Mouse (Mus musculus): Measurements from ENCODE around the gene Fv1.

Fv1 gene

GRCm38 (mm10) chr4:147884138-147884537 lies 15.4 kb downstream of the Fv1 start:
- DNase-seq (ENCODE audit: low read depth, low spot score), result no peak

- no peak for DNase-seq (ENCODE audit: low read depth, low spot score)
These were observed 17.4 kb downstream of the Fv1 start for GRCm38 (mm10) chr4:147886158-147886557.

- no peak for DNase-seq (ENCODE audit: low read depth, low spot score)
These were observed 18.5 kb downstream of the Fv1 start for GRCm38 (mm10) chr4:147887277-147887676.

GRCm38 (mm10) chr4:147888237-147888636 lies 19.5 kb downstream of the Fv1 start:
- DNase-seq (ENCODE audit: low read depth, low spot score), result no peak

GRCm38 (mm10) chr4:147890341-147890740 lies 21.6 kb downstream of the Fv1 start:
- DNase-seq (ENCODE audit: low read depth, low spot score), result no peak

GRCm38 (mm10) chr4:147895815-147896330 lies 27.1 kb downstream of the Fv1 start:
- DNase-seq (ENCODE audit: low read depth, low spot score), result no peak

GRCm38 (mm10) chr4:147896411-147896810 lies 27.6 kb downstream of the Fv1 start:
- no peak for DNase-seq (ENCODE audit: low read depth, low spot score)

- no peak for DNase-seq (ENCODE audit: low read depth, low spot score)
These were observed 28.6 kb downstream of the Fv1 start for GRCm38 (mm10) chr4:147897348-147897747.

- DNase-seq (ENCODE audit: low read depth, low spot score), result no peak
These were observed 31.7 kb downstream of the Fv1 start for GRCm38 (mm10) chr4:147900452-147900851.

- no peak for DNase-seq (ENCODE audit: low read depth, low spot score)
These were observed 34.2 kb downstream of the Fv1 start for GRCm38 (mm10) chr4:147902906-147903500.

- no peak for DNase-seq (ENCODE audit: low read depth, low spot score)
These were observed 34.8 kb downstream of the Fv1 start for GRCm38 (mm10) chr4:147903601-147904000.

- peak; percentile 93 for DNase-seq (ENCODE audit: low read depth, low spot score)
These were observed 35.7 kb downstream of the Fv1 start, which contains the start of gene Mfn2 for GRCm38 (mm10) chr4:147904313-147905089. Gene Mfn2 (minus strand): TSS chr4:147904704.

- no peak for DNase-seq (ENCODE audit: low read depth, low spot score)
These were observed 36.4 kb downstream of the Fv1 start for GRCm38 (mm10) chr4:147905090-147905659.

GRCm38 (mm10) chr4:147906230-147906629 lies 37.5 kb downstream of the Fv1 start:
- no peak for DNase-seq (ENCODE audit: low read depth, low spot score)

- no peak for DNase-seq (ENCODE audit: low read depth, low spot score)
These were observed 40.7 kb downstream of the Fv1 start for GRCm38 (mm10) chr4:147909486-147909885.

- DNase-seq (ENCODE audit: low read depth, low spot score), result peak; percentile 66
These were observed 49.8 kb downstream of the Fv1 start for GRCm38 (mm10) chr4:147918459-147919121.
